Mouse (Mus musculus): Measurements from ENCODE around the gene Polr1d. TPM values are rescaled to one million over a fixed set of nuclear protein-coding genes. Genes with fewer than 3 reads are reported as not detected.

Polr1d gene
- total RNA-seq (2021): 10 to 100 TPM; 68.6 to 72.4 TPM

DNA sequence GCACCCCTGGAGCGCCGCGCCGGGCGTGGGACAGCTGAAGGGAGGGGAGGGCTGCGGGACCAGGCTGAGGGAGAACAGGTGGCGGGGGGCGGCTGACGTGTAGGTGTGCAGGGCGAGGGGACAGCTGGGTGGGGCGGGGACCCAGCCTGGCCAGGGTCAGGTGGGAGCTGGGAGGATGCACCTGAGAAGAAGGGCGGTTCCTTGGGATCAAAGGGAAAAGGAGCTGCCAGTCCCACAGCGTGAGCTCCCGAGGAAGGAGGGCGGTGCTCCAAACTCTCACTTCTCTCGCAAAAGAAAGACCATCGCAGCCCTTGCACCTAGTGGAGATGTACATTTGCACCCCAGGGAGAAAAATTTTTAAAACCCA is at the start of gene Polr1d:
TSS of gene Polr1d (plus strand) at position 252 of the 367 bp plus-strand sequence.
- peak in 1 of 2 experiments; percentile 27 for DNase-seq (ENCODE audit: extremely low spot score in 1 of 2, low spot score in 1 of 2)

DNA sequence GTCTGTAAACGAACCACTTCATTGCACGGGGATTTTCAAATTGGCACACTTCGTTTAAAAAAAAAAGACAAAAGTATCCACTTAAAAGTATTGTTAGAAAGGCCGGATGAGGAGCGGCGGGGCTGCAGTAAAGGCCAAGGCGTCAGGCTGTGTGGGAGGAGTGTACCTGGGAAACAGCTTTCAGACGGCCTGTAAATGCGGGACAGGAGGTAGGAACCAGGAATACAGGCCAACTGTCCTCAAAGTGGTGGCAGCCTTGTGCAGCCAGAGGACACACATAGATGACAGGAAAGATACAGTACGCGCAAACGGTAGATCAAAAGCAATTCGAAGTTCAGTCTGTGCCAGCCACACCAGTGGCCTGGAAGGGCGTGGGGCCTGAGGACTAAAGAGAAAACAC is 45.6 kb upstream of the Polr1d start:
- DNase-seq (ENCODE audit: extremely low spot score in 1 of 2, low spot score in 1 of 2): no peak

DNA sequence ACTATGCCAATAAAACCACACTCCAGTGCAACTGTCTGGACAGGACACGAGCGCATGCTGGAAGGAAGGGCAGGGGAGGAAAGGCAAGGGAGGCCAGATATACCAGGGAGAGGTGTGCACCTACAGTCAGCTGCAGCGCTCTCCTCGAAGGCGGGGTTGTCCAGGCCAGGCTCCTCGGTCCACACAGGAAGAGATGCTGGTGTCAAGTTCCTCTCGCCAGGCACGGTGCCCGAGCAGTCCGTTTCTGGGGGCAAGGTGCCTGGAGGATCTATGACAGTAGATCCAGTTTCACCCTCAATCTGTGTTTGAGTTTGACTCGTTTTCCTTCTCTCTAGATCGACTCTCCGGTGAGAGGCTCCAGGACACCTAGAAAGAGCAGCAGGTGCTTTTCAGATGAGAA is 43.7 kb upstream of the Polr1d start:
- DNase-seq (ENCODE audit: extremely low spot score in 1 of 2, low spot score in 1 of 2): no peak

DNA sequence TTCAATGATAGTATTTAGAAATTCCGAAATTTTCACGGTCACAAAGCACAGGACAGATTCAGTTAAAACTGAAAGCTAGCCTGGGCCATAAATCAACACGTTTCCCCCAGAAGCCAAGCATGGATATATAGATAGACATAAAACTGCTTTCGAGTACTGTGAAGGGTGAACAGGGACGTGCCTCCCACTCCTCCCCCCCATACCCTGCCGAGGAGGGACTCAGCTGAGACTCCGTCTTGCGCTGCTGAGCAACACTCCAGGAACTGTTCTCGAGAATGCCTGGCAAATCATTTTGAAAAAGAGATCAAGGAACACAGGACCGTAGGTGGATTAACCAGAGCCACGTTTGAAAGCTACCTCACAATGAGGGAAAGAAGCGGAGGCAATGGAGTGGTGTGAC is 42.6 kb upstream of the Polr1d start:
- no peak for DNase-seq (ENCODE audit: extremely low spot score in 1 of 2, low spot score in 1 of 2)

DNA sequence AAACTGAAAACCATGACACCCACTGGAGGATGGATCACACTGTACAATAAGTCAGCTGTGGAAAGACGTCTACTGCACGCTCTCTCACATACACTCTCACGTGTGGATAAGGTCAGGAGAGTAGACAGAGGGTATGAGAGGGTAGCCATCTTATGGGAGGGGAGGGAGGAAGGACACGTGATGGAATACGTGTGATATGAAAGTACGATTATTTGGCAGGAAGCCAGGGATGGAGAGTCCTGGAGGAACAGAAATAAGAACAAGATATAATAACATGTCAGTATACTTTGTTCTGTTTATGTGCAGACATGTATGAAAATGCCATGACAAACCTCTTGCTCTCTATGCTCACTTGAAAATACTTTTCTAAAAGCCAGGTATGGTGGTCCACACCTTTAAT is 41.5 kb upstream of the Polr1d start:
- no peak for DNase-seq (ENCODE audit: extremely low spot score in 1 of 2, low spot score in 1 of 2)

DNA sequence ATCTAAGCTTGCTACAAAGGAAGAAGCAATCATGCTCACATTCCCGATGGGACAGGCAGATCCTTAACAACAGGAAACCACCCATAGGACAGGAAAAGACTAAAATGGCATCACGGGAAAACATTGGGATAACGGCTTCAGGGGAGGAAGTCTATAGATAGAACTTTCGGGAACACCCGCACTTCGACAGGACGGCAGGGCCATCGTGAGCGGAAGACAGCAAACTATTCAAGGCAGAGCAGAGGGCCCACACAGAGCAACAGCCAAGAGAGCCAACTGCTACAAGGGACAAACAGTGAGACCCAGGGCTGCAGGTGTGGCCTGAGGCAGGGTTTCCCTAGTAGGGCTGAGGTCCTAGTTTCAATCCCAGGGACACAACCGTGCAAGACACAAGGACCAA is 40.8 kb upstream of the Polr1d start:
- no peak for DNase-seq (ENCODE audit: extremely low spot score in 1 of 2, low spot score in 1 of 2)

DNA sequence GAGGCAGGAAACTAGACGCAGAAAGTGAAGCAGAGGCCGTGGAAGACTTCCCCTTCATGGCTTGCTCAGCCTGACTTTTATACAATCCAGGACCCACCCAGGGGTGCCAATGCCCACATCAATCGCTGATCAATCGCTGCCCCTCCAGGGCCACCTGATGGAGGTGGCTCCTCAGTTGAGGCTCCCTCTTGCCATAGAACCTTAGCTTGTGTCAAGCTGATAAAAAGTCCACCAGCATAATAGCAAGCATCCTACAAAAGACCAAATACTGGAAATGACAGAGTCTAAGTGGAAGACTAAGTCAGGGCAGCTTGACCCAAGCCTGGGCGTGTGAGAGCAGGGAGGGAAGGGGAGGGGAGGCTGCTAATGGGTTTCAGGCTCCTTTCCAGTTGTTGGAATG is 40.2 kb upstream of the Polr1d start:
- DNase-seq (ENCODE audit: extremely low spot score in 1 of 2, low spot score in 1 of 2): no peak

DNA sequence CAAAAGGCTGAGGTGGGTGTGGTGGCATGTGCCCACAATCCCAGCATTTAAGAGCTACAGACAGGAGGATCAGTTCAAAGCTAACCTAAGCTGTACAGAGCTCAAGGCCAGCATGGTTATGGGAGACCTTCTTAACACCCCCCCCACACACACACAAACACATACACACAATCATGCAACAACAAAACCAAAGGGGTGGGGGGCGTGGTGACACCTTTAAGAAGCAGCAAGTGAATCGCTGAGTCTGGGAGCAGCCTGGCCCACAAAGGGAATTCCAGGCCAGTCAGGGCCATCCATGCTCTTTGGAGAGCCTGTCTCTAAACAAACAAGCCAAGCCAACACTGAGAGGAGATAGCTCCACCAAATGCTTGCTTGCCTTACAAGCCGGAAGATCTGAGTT is 39.2 kb upstream of the Polr1d start:
- DNase-seq (ENCODE audit: extremely low spot score in 1 of 2, low spot score in 1 of 2): no peak

DNA sequence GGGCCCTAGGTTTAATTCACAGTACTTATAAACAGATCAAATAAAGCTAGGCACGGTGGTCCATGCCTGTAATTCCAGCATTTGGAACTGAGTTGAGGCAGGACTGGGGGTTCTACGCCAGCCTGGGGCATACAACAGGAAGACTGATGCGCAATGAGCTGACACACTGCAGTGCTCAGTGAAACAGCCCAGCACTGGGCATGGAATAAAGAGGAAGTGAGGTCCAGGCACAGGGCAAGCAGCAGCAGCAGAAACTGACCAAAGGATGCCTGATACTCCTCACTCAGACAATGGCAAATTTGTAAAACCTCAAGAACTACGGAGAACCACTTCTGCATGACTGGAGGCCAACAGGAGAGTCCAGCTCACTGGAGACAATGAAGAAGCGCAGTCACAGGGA is 37.5 kb upstream of the Polr1d start:
- DNase-seq (ENCODE audit: extremely low spot score in 1 of 2, low spot score in 1 of 2): no peak

DNA sequence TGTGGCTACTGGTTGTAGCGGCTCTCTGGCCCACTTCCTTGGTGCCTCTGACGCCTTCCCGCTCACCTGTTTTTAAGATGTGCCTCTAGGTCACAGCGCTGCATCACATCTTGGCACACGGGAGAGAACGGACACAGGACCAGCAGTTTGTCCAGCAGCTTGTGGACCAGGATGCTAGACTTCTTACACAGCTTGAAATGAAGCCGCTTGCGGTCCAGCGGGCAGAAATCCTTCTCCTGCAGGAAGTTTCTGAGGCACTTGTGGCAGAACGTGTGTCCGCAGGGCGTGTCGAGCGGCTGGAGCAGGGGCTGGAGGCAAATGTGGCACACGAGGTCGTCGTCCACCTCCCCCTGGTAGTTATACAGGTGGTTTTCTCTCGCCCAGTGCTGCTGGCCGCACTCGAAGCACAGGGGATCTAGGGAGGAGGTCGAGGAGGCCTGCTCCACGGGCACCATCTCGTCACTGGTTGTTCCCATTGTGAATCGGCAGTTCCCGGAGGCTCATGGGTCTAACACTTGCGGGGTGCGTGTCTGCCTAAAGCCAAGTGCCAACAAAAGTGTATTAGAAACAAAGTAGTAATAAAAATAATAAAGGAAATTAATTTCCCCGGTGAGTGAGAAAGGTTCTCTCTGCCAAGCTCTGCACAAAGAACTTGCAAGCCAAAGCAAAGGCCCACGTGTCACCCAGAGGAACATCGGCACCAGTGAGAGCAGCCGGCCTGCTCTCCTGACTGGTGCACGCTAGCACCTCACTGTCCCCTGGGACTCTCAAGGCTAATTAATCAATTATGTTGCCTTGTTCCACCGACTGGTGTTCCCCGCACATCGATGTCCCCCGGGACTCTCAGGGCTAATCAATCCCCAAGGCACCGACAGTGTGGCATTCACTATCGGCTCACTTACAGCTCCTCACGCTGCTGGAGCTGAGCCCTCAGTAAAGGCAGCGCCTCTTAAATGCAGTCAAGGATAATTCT is 34.6 kb upstream of the Polr1d start:
- no peak for DNase-seq (ENCODE audit: extremely low spot score in 1 of 2, low spot score in 1 of 2)

DNA sequence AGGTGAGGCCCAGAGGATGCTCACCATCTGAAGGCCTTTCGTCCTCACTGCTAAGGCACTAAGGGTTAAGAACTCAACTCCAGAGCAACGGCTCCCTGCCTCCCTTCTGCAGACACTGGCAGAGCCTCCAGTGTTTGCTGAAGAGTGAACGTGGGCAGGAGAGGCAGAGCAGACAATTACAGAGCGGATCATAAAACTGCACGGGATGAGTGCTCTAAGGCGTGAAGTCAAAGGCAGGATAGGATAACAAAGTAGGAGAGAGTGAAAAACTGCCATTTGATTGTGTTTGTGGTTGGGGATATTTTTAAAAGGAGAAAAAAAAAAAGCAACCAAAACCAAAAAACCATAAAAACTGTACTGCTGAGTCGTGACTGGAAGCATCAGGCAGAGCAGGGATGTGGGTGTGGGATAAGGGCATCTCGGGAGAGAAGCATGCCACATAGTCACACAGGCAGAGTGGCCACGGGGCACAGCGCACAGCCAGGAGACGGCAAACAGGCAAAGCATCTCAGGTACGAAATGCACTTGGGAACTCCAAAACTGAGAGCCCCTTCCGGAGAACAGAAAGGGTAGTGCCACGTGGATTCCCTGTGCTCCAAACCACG is 33.5 kb upstream of the Polr1d start:
- no peak for DNase-seq (ENCODE audit: extremely low spot score in 1 of 2, low spot score in 1 of 2)

DNA sequence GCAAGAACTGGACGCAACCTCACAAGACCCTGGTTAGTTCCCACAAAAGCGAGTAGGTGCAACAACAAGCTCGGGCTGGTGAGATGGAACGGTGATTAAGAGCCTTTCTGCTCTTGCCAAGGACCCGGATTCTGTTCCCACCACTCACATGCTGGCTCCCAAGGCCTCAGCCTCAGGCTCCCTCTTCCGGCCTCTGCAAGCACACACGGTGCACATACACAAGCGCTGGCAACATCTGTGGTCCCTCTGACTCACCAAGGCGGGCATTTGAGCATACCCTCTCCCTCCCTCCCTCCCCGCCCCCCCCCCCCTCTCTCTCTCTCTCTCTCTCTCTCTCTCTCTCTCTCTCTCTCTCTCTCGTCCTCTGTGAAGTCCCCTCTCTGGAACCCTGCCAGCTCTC is 31.5 kb upstream of the Polr1d start:
- DNase-seq (ENCODE audit: extremely low spot score in 1 of 2, low spot score in 1 of 2): no peak

DNA sequence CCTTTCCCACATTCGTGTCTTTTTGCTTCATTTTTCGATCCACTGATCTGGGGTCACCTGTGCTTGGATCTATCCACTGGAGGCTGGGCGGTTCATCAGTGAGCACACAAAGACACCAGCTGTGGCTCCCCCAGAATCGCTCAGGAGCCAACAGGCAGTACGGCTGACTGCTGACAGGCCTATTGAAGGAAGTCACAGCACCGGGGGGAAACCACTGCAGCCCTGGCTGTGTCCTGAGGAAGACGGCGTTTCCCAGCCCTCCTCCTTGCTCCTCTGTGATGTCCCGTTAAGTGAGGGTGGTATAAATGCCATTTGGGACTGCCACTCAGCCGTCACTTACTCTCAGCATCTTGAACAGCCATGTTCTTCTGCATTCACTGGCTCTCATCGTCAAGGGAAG is 30.9 kb upstream of the Polr1d start:
- no peak for DNase-seq (ENCODE audit: extremely low spot score in 1 of 2, low spot score in 1 of 2)

DNA sequence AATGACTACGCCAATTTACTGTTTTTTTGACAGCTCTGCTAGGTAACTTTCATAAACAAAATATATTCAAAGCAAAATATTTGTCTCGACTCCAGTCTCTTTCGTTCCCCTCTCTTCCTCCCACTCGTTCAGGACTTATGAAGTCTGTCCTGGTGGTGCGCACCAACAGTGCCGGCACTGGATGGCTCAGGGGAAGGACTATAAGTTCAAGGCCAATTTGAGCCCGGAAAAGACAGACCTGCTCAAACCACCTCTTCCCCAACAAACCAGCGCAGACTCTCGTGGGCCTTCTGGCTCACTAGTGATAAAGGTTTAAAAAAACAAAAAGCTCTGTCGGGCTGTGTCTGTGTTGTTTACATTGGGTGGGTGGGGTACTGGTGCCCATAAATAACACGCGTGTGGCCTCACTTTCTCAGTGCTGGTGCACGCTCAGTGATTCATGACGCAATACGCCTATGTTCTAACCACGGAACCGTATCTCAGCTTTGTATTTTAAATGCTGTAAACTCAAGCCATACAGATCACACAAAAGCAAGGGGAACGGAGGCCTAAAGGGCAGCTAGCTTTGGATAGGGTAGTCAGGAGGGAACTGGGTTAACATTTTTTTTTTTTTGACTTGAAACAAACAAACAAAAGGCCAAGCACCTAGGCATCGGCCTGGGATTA is 27.2 kb upstream of the Polr1d start:
- DNase-seq (ENCODE audit: extremely low spot score in 1 of 2, low spot score in 1 of 2): no peak

DNA sequence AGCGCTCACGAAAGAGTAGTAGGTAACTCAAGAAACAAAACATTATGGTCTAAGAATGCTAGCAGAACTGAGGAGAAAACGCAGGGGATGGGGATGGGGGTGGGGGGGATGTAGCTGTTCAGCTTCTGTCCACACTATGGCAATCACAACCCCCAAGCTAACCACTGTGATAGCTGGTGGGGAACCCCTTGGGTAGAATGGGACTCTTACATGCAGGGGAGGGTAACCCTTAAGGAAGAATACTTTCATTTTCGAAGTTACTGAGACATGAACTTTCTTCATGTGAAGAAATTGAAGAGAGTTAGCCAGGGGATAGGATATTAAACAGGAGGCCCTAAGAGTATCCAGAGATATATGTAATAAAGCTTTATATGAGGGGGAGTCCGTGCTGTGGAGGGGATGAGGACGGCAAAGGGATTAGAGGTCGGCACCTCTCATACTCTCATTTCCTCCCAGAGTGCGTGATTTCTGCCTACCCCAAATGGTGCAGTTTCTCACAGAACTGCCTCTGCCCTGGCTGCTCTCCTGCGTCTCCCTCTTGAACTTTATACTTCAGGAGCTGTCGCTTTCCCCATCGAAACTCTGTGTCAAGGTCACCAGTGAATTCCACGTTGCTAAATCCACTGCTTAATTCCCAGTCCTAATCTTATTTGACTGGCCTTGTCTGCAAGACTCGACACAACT is 25.9 kb upstream of the Polr1d start:
- no peak for DNase-seq (ENCODE audit: extremely low spot score in 1 of 2, low spot score in 1 of 2)

DNA sequence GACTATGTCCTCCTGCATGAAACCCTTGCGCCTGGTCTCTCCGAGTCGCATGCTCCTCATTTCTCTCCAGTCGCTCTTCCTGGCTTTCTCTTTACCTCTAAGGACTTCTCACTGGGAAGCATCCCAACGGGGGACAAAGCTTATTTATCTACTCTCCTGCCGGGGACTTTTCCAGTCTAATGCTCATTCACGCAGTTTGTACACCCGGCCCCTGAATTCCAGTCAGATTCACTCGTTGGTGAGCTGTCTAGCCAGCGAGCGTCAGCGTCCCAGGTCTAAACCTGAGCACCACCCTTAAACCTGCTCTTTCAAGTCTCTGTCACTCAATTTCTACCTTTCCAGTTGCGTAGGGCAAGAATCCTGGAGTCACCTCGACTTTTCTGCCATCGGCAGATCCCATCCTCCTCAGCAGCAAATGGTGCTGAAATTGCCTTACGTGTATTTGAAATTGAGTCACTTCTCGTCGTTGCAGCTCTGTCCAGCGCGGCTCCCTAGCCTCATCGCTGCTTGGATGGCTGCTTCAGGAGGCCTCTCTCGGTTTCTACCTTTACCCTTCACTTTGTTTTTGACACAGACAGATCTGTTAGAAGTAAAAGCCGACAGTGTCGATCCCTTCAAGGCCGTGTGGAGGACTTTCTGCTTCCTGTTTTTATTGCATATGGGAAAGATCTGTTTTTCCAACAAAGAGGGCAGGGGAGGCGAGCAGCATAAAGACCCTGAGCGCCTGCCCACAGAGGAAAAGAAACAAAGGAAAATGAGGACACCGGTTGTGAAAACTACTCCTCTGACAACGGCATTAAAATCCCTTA is 25.1 kb upstream of the Polr1d start:
- DNase-seq (ENCODE audit: extremely low spot score in 1 of 2, low spot score in 1 of 2): no peak

DNA sequence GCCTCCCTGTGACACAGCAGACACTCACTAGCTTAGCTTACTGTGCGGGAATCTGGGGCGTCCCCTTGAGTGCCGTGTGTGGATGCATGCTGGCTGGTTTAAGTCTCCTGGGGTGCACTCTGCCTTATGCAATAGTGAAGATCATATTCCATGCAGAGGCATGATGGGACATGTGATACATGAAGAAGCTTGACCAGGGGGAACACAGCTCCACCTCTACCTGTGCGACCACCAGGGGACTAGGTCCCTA is 24.6 kb upstream of the Polr1d start:
- no peak for DNase-seq (ENCODE audit: extremely low spot score in 1 of 2, low spot score in 1 of 2)

DNA sequence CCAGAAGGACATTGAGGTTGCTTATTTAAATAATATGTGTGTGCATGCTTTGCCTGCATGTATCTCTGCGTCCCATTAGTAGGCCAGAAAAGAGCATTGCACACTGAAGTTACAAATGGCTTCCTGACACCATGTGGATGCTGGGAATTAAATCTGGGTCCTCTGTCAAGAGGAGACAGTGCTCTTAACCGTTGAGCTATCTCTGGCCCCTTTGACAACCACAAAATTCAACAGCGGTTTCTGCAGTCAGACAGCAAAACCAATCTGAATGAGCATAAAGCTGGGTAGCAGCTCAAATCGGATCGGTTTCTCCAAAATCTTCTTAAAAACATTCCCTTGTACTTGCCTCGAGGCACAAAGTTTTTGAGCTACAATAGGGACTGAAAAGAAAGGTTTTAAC is 23.8 kb upstream of the Polr1d start:
- no peak for DNase-seq (ENCODE audit: extremely low spot score in 1 of 2, low spot score in 1 of 2)

DNA sequence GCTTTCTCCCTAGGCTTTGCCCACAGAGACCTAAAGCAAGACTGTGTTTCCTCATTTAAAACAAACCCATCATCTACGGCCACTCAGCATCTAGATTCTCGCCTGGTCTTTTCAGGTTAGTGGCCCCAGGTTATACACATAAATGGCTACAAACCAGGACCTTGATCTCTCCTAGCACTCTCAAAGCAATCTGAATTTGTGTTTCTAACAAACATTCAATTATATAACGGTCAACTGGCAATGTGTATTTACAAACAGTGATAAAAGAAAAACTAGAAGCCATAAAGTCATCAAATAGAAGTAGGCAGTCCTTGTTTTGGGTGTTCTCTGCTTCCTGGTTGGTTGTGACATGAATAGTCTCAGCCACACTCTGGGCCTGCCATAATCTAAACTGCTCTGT is 23.4 kb upstream of the Polr1d start:
- no peak for DNase-seq (ENCODE audit: extremely low spot score in 1 of 2, low spot score in 1 of 2)

DNA sequence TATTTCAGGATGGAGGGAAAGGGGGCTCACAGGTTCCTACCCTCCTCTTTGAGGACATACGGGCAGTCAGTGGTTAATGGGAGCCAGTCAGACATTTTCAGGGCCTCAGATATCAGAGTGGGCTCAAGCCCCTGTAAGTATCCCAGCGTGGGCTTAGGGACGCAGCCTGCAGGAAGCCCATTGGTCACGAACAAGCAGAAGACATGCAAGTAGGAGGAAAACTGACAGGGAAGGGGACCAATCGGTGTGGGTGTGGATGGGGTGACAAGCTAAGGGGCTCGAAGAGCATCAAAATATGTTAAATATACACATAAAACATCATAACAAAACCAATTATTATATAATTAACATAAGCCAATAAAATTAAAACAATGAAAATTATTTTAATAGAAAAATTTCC is 22.5 kb upstream of the Polr1d start:
- DNase-seq (ENCODE audit: extremely low spot score in 1 of 2, low spot score in 1 of 2): no peak
